Mouse (Mus musculus) myocyte (in vitro differentiated cells): ENCODE results near the gene Osm.

Experiments
- CEBPB ChIP-seq: IDR thresholded peaks from 2 replicates; pipeline ENCODE4 v1.6.1; 2011; ENCODE audit warnings: mild to moderate bottlenecking, moderate library complexity; ENCODE audit not compliant: poor library complexity, insufficient read depth, severe bottlenecking
- E2F4 ChIP-seq: IDR thresholded peaks from one replicate; pipeline ENCODE4 v1.6.1; 2011; ENCODE audit warnings: mild to moderate bottlenecking, control low read depth, moderate library complexity; ENCODE audit not compliant: insufficient read depth
- MAX ChIP-seq: IDR thresholded peaks from one replicate; pipeline ENCODE4 v1.6.1; 2011; ENCODE audit warnings: low read depth, mild to moderate bottlenecking, control low read depth
- MYOG ChIP-seq, 3 experiments: IDR thresholded peaks; one replicate each; pipeline ENCODE4 v1.6.1; 2011; ENCODE audit warnings: control low read depth in 2 of 3, low read depth in 2 of 3, mild to moderate bottlenecking in 2 of 3; ENCODE audit not compliant: insufficient read length in 2 of 3, control insufficient read depth in 1 of 3, insufficient read depth in 1 of 3
- POLR2A ChIP-seq: IDR thresholded peaks from one replicate; pipeline ENCODE4 v1.6.1; 2011; ENCODE audit warnings: low read depth, mild to moderate bottlenecking, control low read depth, moderate library complexity; ENCODE audit not compliant: insufficient read length

- TF ChIP-seq E2F4 (no peak), POLR2A (no peak), MYOG (IDR thresholded peaks at IDR 0.05; ENCODE audit: control insufficient read depth in 1 of 3, insufficient read depth in 1 of 3, insufficient read length in 2 of 3, low read depth in 2 of 3) (peak; percentile 67 to 95 (median 78)), MAX (no peak), CEBPB (no peak)
These were observed 7.8 kb upstream of the Osm start for GRCm38 (mm10) chr11:4228463-4228862.
